Mouse (Mus musculus) kidney, postnatal 0 days (tissue): ENCODE measurements around the gene Abcc8. TPM values are rescaled to one million over a fixed set of nuclear protein-coding genes. Genes with fewer than 3 reads are reported as not detected.

Experiments
- ATAC-seq: fragments of 200-750 bp; cut with Nextera tagmentation; replicated peaks from 2 replicates; pipeline ENCODE4 v1.8.0; 2017; ENCODE audit warnings: low read depth, moderate number of reproducible peaks, moderate TSS enrichment, moderate library complexity; ENCODE audit not compliant: low FRiP score
- DNase-seq: peaks from one replicate; pipeline ENCODE4 v3.0.0-alpha.2; 2016; ENCODE audit warnings: low spot score
- H3K27ac ChIP-seq: fragments of 300-500 bp; sonication (generic); 2 replicates; pipeline ENCODE4 v1.5.1; 2014; ENCODE audit warnings: mild to moderate bottlenecking
- H3K27me3 ChIP-seq: fragments of 300-500 bp; sonication (generic); 2 replicates; pipeline ENCODE4 v1.6.1; 2014; ENCODE audit warnings: low read length, mixed read lengths; ENCODE audit not compliant: insufficient read depth
- H3K36me3 ChIP-seq: fragments of 300-500 bp; sonication (generic); 2 replicates; pipeline ENCODE4 v1.6.1; 2014; ENCODE audit warnings: low read length, mixed read lengths; ENCODE audit not compliant: insufficient read depth
- H3K4me1 ChIP-seq: fragments of 300-500 bp; sonication (generic); replicated peaks from 2 replicates; pipeline ENCODE4 v1.6.1; 2014; ENCODE audit warnings: antibody characterized with exemption, low read length, mixed read lengths; ENCODE audit not compliant: insufficient read depth
- H3K4me2 ChIP-seq: fragments of 300-500 bp; sonication (generic); 2 replicates; pipeline ENCODE4 v1.6.1; 2014; ENCODE audit warnings: mild to moderate bottlenecking, low read length, moderate library complexity, mixed read lengths
- H3K4me3 ChIP-seq: fragments of 300-500 bp; sonication (generic); replicated peaks from 2 replicates; pipeline ENCODE4 v1.5.1; 2014; ENCODE audit warnings: low read depth, low read length
- H3K9ac ChIP-seq: fragments of 300-500 bp; sonication (generic); 2 replicates; pipeline ENCODE4 v1.6.1; 2014; ENCODE audit warnings: low read depth, low read length
- H3K9me3 ChIP-seq: fragments of 300-500 bp; sonication (generic); replicated peaks from 2 replicates; pipeline ENCODE4 v1.6.1; 2016; ENCODE audit warnings: low read length, inconsistent platforms, mixed read lengths
- CTCF ChIP-seq: IDR thresholded peaks from 2 replicates; pipeline ENCODE4 v1.5.1; 2016; ENCODE audit warnings: antibody characterized with exemption, low read depth, mild to moderate bottlenecking, moderate library complexity
- WGBS: fragments of 180-500 bp; shearing (Covaris S2); extraction: QIAGEN DNeasy Blood & Tissue Kit; methylation state at CpG from one replicate; pipeline ENCODE4 v1.1.7; 2014; 5-methylcytosine and 5-hydroxymethylcytosine counted together
- polyA plus RNA-seq: library from polyadenylated mRNA; unstranded; fragments of >200 nt; fragmentation: Nextera tagmentation; extraction: Ambion mirVana; gene quantifications from 2 replicates; pipeline ENCODE4 v1.2.1, GENCODE M21; 2015

Gene Abcc8
- polyA plus RNA-seq, 1 experiment from 2014 or later = 1.1 TPM

GRCm38 (mm10) chr7:46162132-46162727 lies 17.6 kb downstream of the Abcc8 start:
- Histone ChIP-seq H3K4me3 (no peak overlapping the region), H3K9ac (no peak overlapping the region), H3K4me2 (no peak overlapping the region), H3K4me1 (no peaks in the 10 kb centered on the region), H3K27ac (no peak overlapping the region), H3K36me3 (no peaks in the 10 kb centered on the region), H3K27me3 (no peaks in the 10 kb centered on the region), H3K9me3 (no peaks in the 10 kb centered on the region)
- WGBS = 78% methylated on average over 11 of the region's 11 CpGs
- TF ChIP-seq CTCF = no peak
- ATAC-seq (no peak), DNase-seq (no peak)

GRCm38 (mm10) chr7:46161615-46162014 lies 18.2 kb downstream of the Abcc8 start:
- H3K27ac ChIP-seq = no peak overlapping the region
- no peak for DNase-seq
- no peaks in the 10 kb centered on the region for H3K36me3 ChIP-seq
- no peaks in the 10 kb centered on the region for H3K4me1 ChIP-seq
- H3K4me3 ChIP-seq = no peak overlapping the region
- TF ChIP-seq CTCF = no peak
- WGBS = 33% methylated on average over 3 of the region's 3 CpGs
- H3K9me3 ChIP-seq = no peaks in the 10 kb centered on the region
- H3K9ac ChIP-seq = no peak overlapping the region
- ATAC-seq = no peak
- H3K27me3 ChIP-seq = no peaks in the 10 kb centered on the region
- H3K4me2 ChIP-seq = no peak overlapping the region

GRCm38 (mm10) chr7:46157746-46158145 lies 22.1 kb downstream of the Abcc8 start:
- H3K4me3 ChIP-seq = no peak overlapping the region
- no peak for TF ChIP-seq CTCF
- no peaks in the 10 kb centered on the region for H3K9me3 ChIP-seq
- no peak overlapping the region for H3K9ac ChIP-seq
- no peak for DNase-seq
- no peaks in the 10 kb centered on the region for H3K27me3 ChIP-seq
- H3K4me1 ChIP-seq = no peaks in the 10 kb centered on the region
- no peaks in the 10 kb centered on the region for H3K36me3 ChIP-seq
- H3K4me2 ChIP-seq = no peak overlapping the region
- no peak overlapping the region for H3K27ac ChIP-seq
- WGBS = 68% methylated on average over 7 of the region's 7 CpGs
- ATAC-seq = no peak

GRCm38 (mm10) chr7:46154498-46155488 lies 25.0 kb downstream of the Abcc8 start:
- peak; percentile 33; the same call in 1 of the 2 replicates for ATAC-seq
- WGBS = 18% methylated on average over 18 of the region's 18 CpGs
- Histone ChIP-seq H3K36me3 (no peaks in the 10 kb centered on the region), H3K9me3 (no peaks in the 10 kb centered on the region), H3K4me1 (no peaks in the 10 kb centered on the region), H3K27ac (no peak overlapping the region), H3K4me2 (no peak overlapping the region), H3K9ac (no peak overlapping the region), H3K4me3 (no peak overlapping the region), H3K27me3 (no peaks in the 10 kb centered on the region)
- peak; percentile 86 for DNase-seq
- TF ChIP-seq CTCF = no peak

GRCm38 (mm10) chr7:46152819-46153351 lies 26.9 kb downstream of the Abcc8 start:
- H3K27me3 ChIP-seq = no peaks in the 10 kb centered on the region
- no peak overlapping the region for H3K9ac ChIP-seq
- H3K4me2 ChIP-seq = no peak overlapping the region
- no peak for ATAC-seq
- H3K4me3 ChIP-seq = no peak overlapping the region
- H3K27ac ChIP-seq = no peak overlapping the region
- no peaks in the 10 kb centered on the region for H3K4me1 ChIP-seq
- no peaks in the 10 kb centered on the region for H3K9me3 ChIP-seq
- H3K36me3 ChIP-seq = no peaks in the 10 kb centered on the region
- no peak for TF ChIP-seq CTCF
- peak; percentile 38 for DNase-seq
- WGBS = 61% methylated on average over 9 of the region's 9 CpGs

GRCm38 (mm10) chr7:46147417-46147816 lies 32.4 kb downstream of the Abcc8 start:
- DNase-seq = no peak
- TF ChIP-seq CTCF = no peak
- WGBS = 77% methylated on average over 7 of the region's 7 CpGs

More at GRCm38 (mm10) chr7:46147417-46147816, 32.4 kb downstream of the Abcc8 start:
- no peaks in the 10 kb centered on the region for H3K9me3 ChIP-seq
- no peak overlapping the region for H3K9ac ChIP-seq
- no peak overlapping the region for H3K4me2 ChIP-seq
- no peak overlapping the region for H3K27ac ChIP-seq
- H3K4me1 ChIP-seq = no peaks in the 10 kb centered on the region
- ATAC-seq = 0 out of 2 replicates have a peak, but pooled peaks have one; percentile 10
- no peaks in the 10 kb centered on the region for H3K36me3 ChIP-seq
- H3K4me3 ChIP-seq = no peak overlapping the region
- no peaks in the 10 kb centered on the region for H3K27me3 ChIP-seq
